Mouse (Mus musculus) heart, embryonic 14.5 days (tissue): Measurements from ENCODE around the gene 1700086D15Rik. TPM values are rescaled to one million over a fixed set of nuclear protein-coding genes. Genes with fewer than 3 reads are reported as not detected.

Source experiments
- ATAC-seq: fragments of 200-750 bp; cut with Nextera tagmentation; 2 replicates; pipeline ENCODE4 v1.8.0; 2017; ENCODE audit warnings: low read depth, moderate TSS enrichment; ENCODE audit not compliant: insufficient number of reproducible peaks, insufficient read depth, low FRiP score
- H3K27ac ChIP-seq, 2 experiments: fragments of 200-500 bp in 1 of 2; fragments of 300-500 bp in 1 of 2; sonication (generic) in 1 of 2; replicated peaks in 1 of 2; 2 replicates each; pipeline ENCODE4 v1.5.1; 2012 to 2014; ENCODE audit warnings: low read depth in 2 of 2, low read length in 2 of 2, control low read depth in 1 of 2, mild to moderate bottlenecking in 1 of 2, mixed read lengths in 1 of 2; ENCODE audit not compliant: control insufficient read depth in 1 of 2, insufficient read depth in 1 of 2
- H3K27me3 ChIP-seq: fragments of 300-500 bp; sonication (generic); 2 replicates; pipeline ENCODE4 v1.6.1; 2014; ENCODE audit warnings: mild to moderate bottlenecking, low read length, control low read depth; ENCODE audit not compliant: control insufficient read depth, insufficient read depth
- H3K36me3 ChIP-seq: fragments of 300-500 bp; sonication (generic); 2 replicates; pipeline ENCODE4 v1.6.1; 2014; ENCODE audit warnings: mild to moderate bottlenecking, control low read depth, low read length, mixed read lengths; ENCODE audit not compliant: control insufficient read depth, insufficient read depth
- H3K4me1 ChIP-seq, 2 experiments: fragments of 200-500 bp in 1 of 2; fragments of 300-500 bp in 1 of 2; sonication (generic) in 1 of 2; 2 replicates each; pipeline ENCODE4 v1.6.1; 2012 to 2014; ENCODE audit warnings: low read length in 2 of 2, control low read depth in 1 of 2, mixed read lengths in 1 of 2; ENCODE audit not compliant: control insufficient read depth in 2 of 2, insufficient read depth in 2 of 2
- H3K4me2 ChIP-seq: fragments of 300-500 bp; sonication (generic); 2 replicates; pipeline ENCODE4 v1.6.1; 2014; ENCODE audit warnings: mild to moderate bottlenecking, low read length
- H3K4me3 ChIP-seq, 2 experiments: fragments of 200-500 bp in 1 of 2; fragments of 300-500 bp in 1 of 2; sonication (generic) in 1 of 2; 2 replicates each; pipeline ENCODE4 v1.5.1; 2012 to 2014; ENCODE audit warnings: low read length in 2 of 2, mild to moderate bottlenecking in 2 of 2, control low read depth in 1 of 2, low read depth in 1 of 2, moderate library complexity in 1 of 2; ENCODE audit not compliant: control insufficient read depth in 1 of 2, insufficient read depth in 1 of 2
- H3K9ac ChIP-seq: fragments of 300-500 bp; sonication (generic); 2 replicates; pipeline ENCODE4 v1.6.1; 2014; ENCODE audit warnings: mild to moderate bottlenecking, low read length
- H3K9me3 ChIP-seq: fragments of 300-500 bp; sonication (generic); 2 replicates; pipeline ENCODE4 v1.6.1; 2016; ENCODE audit warnings: low read length, control low read depth; ENCODE audit not compliant: control insufficient read depth
- WGBS: fragments of 180-500 bp; shearing (Covaris S2); extraction: QIAGEN DNeasy Blood & Tissue Kit; methylation state at CpG from one replicate; pipeline ENCODE4 v1.1.7; 2014; 5-methylcytosine and 5-hydroxymethylcytosine counted together
- polyA plus RNA-seq: library from polyadenylated mRNA; unstranded; fragments of >200 nt; fragmentation: Nextera tagmentation; extraction: Ambion mirVana; gene quantifications from 2 replicates; pipeline ENCODE4 v1.2.1, GENCODE M21; 2014

The 1700086D15Rik gene
- polyA plus RNA-seq, 1 experiment from 2014 or later = not detected

DNA sequence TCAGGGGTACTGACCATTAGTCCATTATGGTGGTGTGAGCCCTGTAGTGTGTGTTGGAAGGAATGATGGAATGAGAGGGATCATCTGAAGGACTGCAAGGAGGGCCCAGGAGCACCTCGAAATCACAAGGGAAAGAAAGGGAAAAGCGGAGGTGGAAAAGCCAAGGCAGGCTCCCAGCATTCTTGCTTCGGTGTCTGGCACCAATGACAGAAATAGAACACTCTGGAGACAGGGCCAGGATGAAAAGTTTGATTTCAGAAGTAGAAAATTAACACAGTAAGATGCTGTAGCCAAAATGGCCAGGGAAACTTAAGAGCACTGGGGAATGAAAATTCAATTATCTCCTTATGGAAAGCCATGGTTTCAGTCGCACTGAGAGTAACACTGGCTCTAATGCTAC, 26.0 kb downstream of the 1700086D15Rik start:
- WGBS = 68% methylated on average over 4 of the region's 4 CpGs

GRCm38 (mm10) chr11:65129110-65129509, 30.6 kb downstream of the 1700086D15Rik start:
- no peak overlapping the region for H3K4me3 ChIP-seq
- no peaks in the 10 kb centered on the region for H3K27me3 ChIP-seq
- no peak overlapping the region for H3K27ac ChIP-seq
- no peak for ATAC-seq
- no peaks in the 10 kb centered on the region for H3K9me3 ChIP-seq
- H3K36me3 ChIP-seq = no peaks in the 10 kb centered on the region
- H3K9ac ChIP-seq = no peak overlapping the region
- 80% methylated on average over 4 of the region's 4 CpGs for WGBS
- no peak overlapping the region for H3K4me2 ChIP-seq
- H3K4me1 ChIP-seq = peaks cover 26 to 31% of the 10 kb centered on the region in 2 experiments

More for the DNA sequence above, 26.0 kb downstream of the 1700086D15Rik start:
- Histone ChIP-seq H3K9me3 (no peaks in the 10 kb centered on the region), H3K36me3 (no peaks in the 10 kb centered on the region), H3K4me3 (no peak overlapping the region), H3K27me3 (no peaks in the 10 kb centered on the region), H3K9ac (no peak overlapping the region), H3K4me1 (peaks cover 9 to 11% of the 10 kb centered on the region in 2 experiments; a peak in 3 of 4 replicates), H3K27ac (no peak overlapping the region), H3K4me2 (no peak overlapping the region)
- ATAC-seq = no peak

DNA sequence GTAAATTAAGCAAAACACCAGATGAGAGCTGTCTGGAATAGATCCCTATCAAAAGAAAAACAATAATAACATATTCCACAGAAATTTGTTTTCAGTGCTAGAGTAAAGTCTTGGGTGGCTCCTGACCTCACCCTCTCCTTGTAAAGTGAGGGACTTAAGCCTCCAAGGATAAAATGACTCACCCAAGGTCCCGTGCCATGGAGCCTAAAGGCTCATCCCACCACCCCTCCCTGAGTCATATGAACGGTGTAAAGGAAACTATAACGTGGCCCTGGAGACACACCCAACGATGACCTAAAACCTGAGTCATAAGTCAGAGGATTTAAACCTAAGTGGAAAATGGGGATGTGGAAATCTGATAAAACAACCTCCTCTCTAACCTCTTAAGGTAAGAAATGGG, 31.0 kb downstream of the 1700086D15Rik start:
- no peak for ATAC-seq
- 80% methylated on average over 4 of the region's 4 CpGs for WGBS
- no peaks in the 10 kb centered on the region for H3K27me3 ChIP-seq

GRCm38 (mm10) chr11:65126566-65126965, 33.1 kb downstream of the 1700086D15Rik start:
- no peak overlapping the region for H3K27ac ChIP-seq
- H3K4me3 ChIP-seq = no peak overlapping the region
- H3K4me1 ChIP-seq = peaks cover 23 to 28% of the 10 kb centered on the region in 2 experiments
- 70% methylated on average over 9 of the region's 9 CpGs for WGBS
- no peak for ATAC-seq
- H3K9ac ChIP-seq = no peak overlapping the region
- H3K27me3 ChIP-seq = no peaks in the 10 kb centered on the region
- H3K4me2 ChIP-seq = no peak overlapping the region
- no peaks in the 10 kb centered on the region for H3K36me3 ChIP-seq
- H3K9me3 ChIP-seq = no peaks in the 10 kb centered on the region

More for the DNA sequence above, 31.0 kb downstream of the 1700086D15Rik start:
- H3K4me2 ChIP-seq = no peak overlapping the region
- H3K4me3 ChIP-seq = no peak overlapping the region
- no peak overlapping the region for H3K27ac ChIP-seq
- H3K9me3 ChIP-seq = no peaks in the 10 kb centered on the region
- H3K4me1 ChIP-seq = peaks cover 26 to 30% of the 10 kb centered on the region in 2 experiments
- no peaks in the 10 kb centered on the region for H3K36me3 ChIP-seq
- no peak overlapping the region for H3K9ac ChIP-seq

GRCm38 (mm10) chr11:65124913-65125418, 34.7 kb downstream of the 1700086D15Rik start:
- Histone ChIP-seq H3K36me3 (no peaks in the 10 kb centered on the region), H3K4me2 (peak overlapping the region; percentile 57), H3K9ac (peak overlapping the region; percentile 62), H3K27me3 (no peaks in the 10 kb centered on the region), H3K4me3 (peak overlapping the region; percentile 18 to 31), H3K27ac (peak overlapping the region; percentile 80 to 83), H3K4me1 (peaks cover 27 to 33% of the 10 kb centered on the region in 2 experiments), H3K9me3 (no peaks in the 10 kb centered on the region)
- peak; percentile 81 for ATAC-seq
- WGBS = 16% methylated on average over 8 of the region's 8 CpGs

GRCm38 (mm10) chr11:65120276-65120675, 39.4 kb downstream of the 1700086D15Rik start:
- H3K4me3 ChIP-seq = no peak overlapping the region
- H3K9me3 ChIP-seq = no peaks in the 10 kb centered on the region
- no peak overlapping the region for H3K9ac ChIP-seq
- no peaks in the 10 kb centered on the region for H3K27me3 ChIP-seq
- 87% methylated on average over 4 of the region's 4 CpGs for WGBS
- no peak overlapping the region for H3K4me2 ChIP-seq
- no peaks in the 10 kb centered on the region for H3K36me3 ChIP-seq
- peaks cover 9 to 15% of the 10 kb centered on the region in 2 experiments for H3K4me1 ChIP-seq
- no peak overlapping the region for H3K27ac ChIP-seq
- ATAC-seq = no peak

DNA sequence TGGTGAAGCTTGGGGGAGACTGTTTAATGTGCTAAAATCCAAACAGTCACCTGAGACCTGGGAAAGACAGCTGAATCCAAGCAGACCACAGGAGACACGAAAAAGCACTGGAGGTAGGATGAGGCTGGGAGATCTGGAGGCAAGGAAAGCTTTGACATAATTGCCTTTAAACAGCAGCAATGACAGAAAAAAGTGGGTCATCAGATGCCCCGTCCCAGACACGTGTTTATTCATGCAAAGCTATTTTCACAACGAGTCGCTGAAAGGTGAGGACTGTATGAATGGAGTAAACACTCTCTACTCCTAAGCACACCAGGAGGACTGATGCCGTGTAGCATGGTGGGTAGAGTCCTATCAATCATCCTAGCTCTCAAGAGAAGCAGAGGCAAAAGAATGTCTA, 43.9 kb downstream of the 1700086D15Rik start:
- Histone ChIP-seq H3K27me3 (no peaks in the 10 kb centered on the region), H3K4me3 (no peak overlapping the region), H3K27ac (no peak overlapping the region), H3K9me3 (no peaks in the 10 kb centered on the region), H3K36me3 (no peaks in the 10 kb centered on the region), H3K4me1 (peaks cover 6 to 13% of the 10 kb centered on the region in 2 experiments; a peak in 3 of 4 replicates), H3K4me2 (no peak overlapping the region), H3K9ac (no peak overlapping the region)
- 80% methylated on average over 6 of the region's 6 CpGs for WGBS
- no peak for ATAC-seq

GRCm38 (mm10) chr11:65112086-65112485, 47.6 kb downstream of the 1700086D15Rik start:
- WGBS = 42% methylated on average over 4 of the region's 4 CpGs

More at GRCm38 (mm10) chr11:65112086-65112485, 47.6 kb downstream of the 1700086D15Rik start:
- H3K4me1 ChIP-seq = peaks cover 17 to 38% of the 10 kb centered on the region in 2 experiments
- H3K9ac ChIP-seq = no peak overlapping the region
- H3K27me3 ChIP-seq = no peaks in the 10 kb centered on the region
- H3K4me2 ChIP-seq = no peak overlapping the region
- no peak for ATAC-seq
- no peaks in the 10 kb centered on the region for H3K9me3 ChIP-seq
- no peak overlapping the region for H3K4me3 ChIP-seq
- no peaks in the 10 kb centered on the region for H3K36me3 ChIP-seq
- H3K27ac ChIP-seq = no peak overlapping the region
